Mouse (Mus musculus): ENCODE measurements around the gene Srp54c.

Gene Srp54c

GRCm38 (mm10) chr12:55308731-55309130 is 78.8 kb downstream of the Srp54c start:
- in situ Hi-C loops (cut with MboI; ENCODE audit: unreplicated experiment in 2 of 2) = loop anchor here in 1 of 2 experiments (10.0 kb wide), 1 partner anchor 614 kb away; the partner anchor contains the start of gene Eapp

- in situ Hi-C loops (cut with MboI; ENCODE audit: unreplicated experiment in 2 of 2) = loop anchor here in 1 of 2 experiments (10.0 kb wide), 1 partner anchor 615 kb away; the partner anchor contains the start of gene Eapp
Measured at GRCm38 (mm10) chr12:55309501-55309900, 79.5 kb downstream of the Srp54c start.

- in situ Hi-C loops (cut with MboI; ENCODE audit: unreplicated experiment in 2 of 2) = loop anchor here in 1 of 2 experiments (10.0 kb wide), 1 partner anchor 63 kb away; no protein-coding TSS in a partner anchor
Measured at GRCm38 (mm10) chr12:55311841-55312240, 81.9 kb downstream of the Srp54c start.

All from v-Abl transformed pro-B cells (cell line).